Mouse (Mus musculus) MEL (cell line): Measurements from ENCODE around the gene Ensa. TPM values are rescaled to one million over a fixed set of nuclear protein-coding genes. Genes with fewer than 3 reads are reported as not detected.
A peak's percentile ranks its signal among the peaks of the same experiment; 100 is the strongest.

Experiments used
- DNase-seq: peaks from one replicate; pipeline ENCODE4 v3.0.0; 2011; ENCODE audit warnings: low read depth, low spot score
- H3K27ac ChIP-seq: 2 replicates; pipeline ENCODE4 v1.5.1; 2012; ENCODE audit warnings: low read depth, mild to moderate bottlenecking, control low read depth, low read length, moderate library complexity; ENCODE audit not compliant: control insufficient read depth
- H3K27me3 ChIP-seq, 2 experiments: fragments of 150-350 bp in 1 of 2; sonication (generic) in 1 of 2; 2 replicates each; pipeline ENCODE4 v1.6.1; 2012; ENCODE audit warnings: low read length in 2 of 2, mild to moderate bottlenecking in 2 of 2, improper control_type of control experiment in 1 of 2, moderate library complexity in 1 of 2; ENCODE audit not compliant: insufficient read depth in 2 of 2, control insufficient read depth in 1 of 2
- H3K36me3 ChIP-seq, 2 experiments: 2 replicates each; pipeline ENCODE4 v1.6.1; 2012 to 2014; ENCODE audit warnings: low read length in 2 of 2, improper control_type of control experiment in 1 of 2, inconsistent platforms in 1 of 2, mild to moderate bottlenecking in 1 of 2; ENCODE audit not compliant: insufficient read depth in 2 of 2, control insufficient read depth in 1 of 2
- H3K4me1 ChIP-seq, 2 experiments: fragments of 150-350 bp in 1 of 2; sonication (generic) in 1 of 2; 2 replicates each; pipeline ENCODE4 v1.6.1; 2012; ENCODE audit warnings: low read length in 2 of 2, improper control_type of control experiment in 1 of 2, mild to moderate bottlenecking in 1 of 2; ENCODE audit not compliant: insufficient read depth in 2 of 2, control insufficient read depth in 1 of 2
- H3K4me3 ChIP-seq, 2 experiments: fragments of 150-350 bp in 1 of 2; sonication (generic) in 1 of 2; 2 replicates each; pipeline ENCODE4 v1.5.1; 2012; ENCODE audit warnings: low read depth in 2 of 2, low read length in 2 of 2, mild to moderate bottlenecking in 2 of 2, moderate library complexity in 2 of 2, control low read depth in 1 of 2, improper control_type of control experiment in 1 of 2; ENCODE audit not compliant: control insufficient read depth in 1 of 2, insufficient read depth in 1 of 2
- H3K79me2 ChIP-seq: 2 replicates; pipeline ENCODE4 v1.6.1; 2012; ENCODE audit warnings: mild to moderate bottlenecking, low read length, moderate library complexity; ENCODE audit not compliant: control insufficient read depth, poor library complexity, insufficient read depth
- H3K9ac ChIP-seq: 2 replicates; pipeline ENCODE4 v1.6.1; 2012; ENCODE audit warnings: low read depth, mild to moderate bottlenecking, control low read depth, low read length, moderate library complexity; ENCODE audit not compliant: control insufficient read depth, poor library complexity, severe bottlenecking
- H3K9me3 ChIP-seq: fragments of 150-350 bp; sonication (generic); replicated peaks from 2 replicates; pipeline ENCODE4 v1.6.1; 2012; ENCODE audit warnings: mild to moderate bottlenecking, low read length, improper control_type of control experiment, moderate library complexity; ENCODE audit not compliant: insufficient read depth
- CHD1 ChIP-seq: IDR thresholded peaks from 2 replicates; pipeline ENCODE4 v1.6.1; 2012; ENCODE audit warnings: low read depth, mild to moderate bottlenecking, inconsistent platforms, low read length, improper control_type of control experiment
- CTCF ChIP-seq, 3 experiments: IDR thresholded peaks in 2 of 3; conservative IDR thresholded peaks in 1 of 3; 2 replicates each; pipeline ENCODE4 v1.5.1; 2011 to 2012; ENCODE audit warnings: low read length in 3 of 3, low read depth in 2 of 3, mild to moderate bottlenecking in 2 of 3, improper control_type of control experiment in 1 of 3, inconsistent platforms in 1 of 3, mixed read lengths in 1 of 3, moderate library complexity in 1 of 3; ENCODE audit not compliant: control insufficient read depth in 1 of 3, insufficient read depth in 1 of 3, poor library complexity in 1 of 3, severe bottlenecking in 1 of 3
- ELF1 ChIP-seq: IDR thresholded peaks from 2 replicates; pipeline ENCODE4 v1.6.1; 2014; ENCODE audit warnings: low read depth, mild to moderate bottlenecking, inconsistent platforms, low read length, improper control_type of control experiment, moderate library complexity
- ETS1 ChIP-seq: IDR thresholded peaks from 2 replicates; pipeline ENCODE4 v1.6.1; 2012; ENCODE audit warnings: low read depth, mild to moderate bottlenecking, inconsistent platforms, low read length, improper control_type of control experiment, moderate library complexity
- GABPA ChIP-seq: IDR thresholded peaks from 2 replicates; pipeline ENCODE4 v1.6.1; 2012; ENCODE audit warnings: low read depth, mild to moderate bottlenecking, inconsistent platforms, low read length, improper control_type of control experiment, moderate library complexity
- GATA1 ChIP-seq: IDR thresholded peaks from 2 replicates; pipeline ENCODE4 v1.6.1; 2011; ENCODE audit warnings: low read depth, low read length, improper control_type of control experiment
- NRF1 ChIP-seq: IDR thresholded peaks from 2 replicates; pipeline ENCODE4 v1.6.1; 2014; ENCODE audit warnings: low read depth, mild to moderate bottlenecking, inconsistent platforms, low read length, improper control_type of control experiment, moderate library complexity; ENCODE audit not compliant: poor library complexity, insufficient read depth, severe bottlenecking
- POLR2AphosphoS5 ChIP-seq: IDR thresholded peaks from 2 replicates; pipeline ENCODE4 v1.6.1; 2012; ENCODE audit warnings: low read depth, borderline replicate concordance, mild to moderate bottlenecking, inconsistent platforms, low read length, moderate library complexity, mixed read lengths
- USF1 ChIP-seq: IDR thresholded peaks from 2 replicates; pipeline ENCODE4 v1.6.1; 2014; ENCODE audit warnings: low read depth, mild to moderate bottlenecking, inconsistent platforms, low read length, improper control_type of control experiment, moderate library complexity
- USF2 ChIP-seq, 2 experiments: IDR thresholded peaks; 2 replicates each; pipeline ENCODE4 v1.6.1; 2011 to 2012; ENCODE audit warnings: improper control_type of control experiment in 2 of 2, low read length in 2 of 2, borderline replicate concordance in 1 of 2, inconsistent platforms in 1 of 2, low read depth in 1 of 2, mild to moderate bottlenecking in 1 of 2; ENCODE audit not compliant: insufficient read depth in 1 of 2
- ZNF384 ChIP-seq: IDR thresholded peaks from 2 replicates; pipeline ENCODE4 v1.6.1; 2012; ENCODE audit warnings: low read depth, mild to moderate bottlenecking, inconsistent platforms, low read length, improper control_type of control experiment
- polyA plus RNA-seq, 2 experiments: library from polyadenylated mRNA; stranded (reverse) in 1 of 2; unstranded in 1 of 2; fragments of >175 nt in 1 of 2; fragments of >200 nt in 1 of 2; gene quantifications; 2 replicates each; pipeline versions ENCODE4 v1.2.1 to v1.2.4; 2012; ENCODE audit warnings: low replicate concordance in 2 of 2, low read depth in 1 of 2; ENCODE audit not compliant: insufficient read length in 2 of 2, insufficient read depth in 1 of 2, missing spikeins in 1 of 2
- total RNA-seq: library from RNA; depleted of rRNA; stranded (reverse); fragments of 300-350 nt; gene quantifications from 2 replicates; pipeline ENCODE4 v1.2.3, GENCODE M21; 2012

Gene Ensa
- total and polyA plus RNA-seq, 3 experiments, result 85.2 to 90.5 TPM; not detected in 1

DNA sequence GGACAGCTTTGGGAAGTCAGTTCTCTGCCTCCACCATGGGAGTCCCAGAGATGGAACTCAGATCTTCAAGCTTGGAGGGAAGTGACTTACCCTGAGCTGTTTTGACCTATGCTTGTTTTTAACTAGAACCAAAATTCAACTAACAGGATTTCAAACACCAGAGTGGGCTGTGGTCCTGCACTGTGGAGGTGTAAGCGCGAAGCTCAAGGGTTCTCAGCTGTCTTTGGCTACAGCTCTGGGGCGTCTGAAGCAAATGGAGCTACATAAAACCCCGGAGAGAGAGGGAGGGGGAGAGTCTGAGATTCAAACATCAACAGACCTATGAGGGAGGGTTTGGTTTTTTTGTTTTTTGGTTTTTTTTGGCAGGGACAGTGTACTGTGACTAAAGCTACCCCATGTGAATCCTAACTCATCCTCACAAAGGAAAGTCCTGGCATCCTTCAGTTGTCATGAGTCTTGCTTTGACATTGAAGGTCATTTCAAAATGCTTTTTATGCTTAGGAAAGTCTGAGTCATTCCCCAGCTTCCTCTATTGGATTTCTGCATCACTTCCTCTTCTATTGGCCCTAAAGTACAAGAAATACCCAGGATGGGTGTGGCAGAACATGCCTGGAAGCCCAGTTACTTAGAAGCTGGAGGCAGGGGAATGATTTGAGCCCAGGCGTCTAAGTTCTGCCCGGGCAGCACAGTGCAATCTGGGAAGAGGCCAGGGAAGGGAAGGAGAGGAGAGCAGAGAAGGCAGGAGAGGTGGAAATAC, 25.7 kb downstream of the Ensa start (continued):
- TF ChIP-seq GABPA (peak; percentile 66; the same call in 1 of the 2 replicates), USF2 (IDR thresholded peaks at IDR 0.05; ENCODE audit: borderline replicate concordance in 1 of 2, insufficient read depth in 1 of 2, low read depth in 1 of 2, low read length in 2 of 2) (no peak), POLR2AphosphoS5 (no peak), ETS1 (peak; percentile 90)

DNA sequence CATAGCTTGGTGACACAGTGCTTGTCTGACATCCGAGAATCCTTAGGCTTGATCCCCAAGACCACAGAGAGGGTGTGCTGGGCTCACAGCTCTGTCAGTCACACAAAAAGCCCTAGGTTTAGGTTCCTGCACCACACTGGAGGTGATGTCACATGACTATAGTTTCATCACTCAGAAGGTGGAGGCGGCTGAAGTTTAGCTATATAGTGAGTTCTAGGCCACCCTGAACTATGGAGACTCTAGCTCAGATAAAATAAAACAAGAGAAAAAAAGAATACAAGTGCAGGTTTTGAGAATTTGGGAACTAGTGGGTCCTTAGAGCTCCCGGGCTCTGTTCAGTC, 26.2 kb downstream of the Ensa start:
- no peak for DNase-seq
- H3K27me3 ChIP-seq, result no peaks in the 10 kb centered on the region
- H3K4me3 ChIP-seq, result 0 out of 4 replicates have a peak overlapping the region, but pooled peaks of 1 of the 2 experiments have one; percentile 3
- no peaks in the 10 kb centered on the region for H3K9me3 ChIP-seq
- TF ChIP-seq GATA1 (no peak), ZNF384 (no peak), USF1 (peak; percentile 73), CHD1 (0 out of 2 replicates have a peak, but pooled peaks have one; percentile 84), NRF1 (no peak), CTCF (IDR thresholded peaks at IDR 0.05 in 2 of 3, conservative IDR thresholded peaks at IDR 0.05 in 1 of 3; ENCODE audit: control insufficient read depth in 1 of 3, insufficient read depth in 1 of 3, low read depth in 2 of 3, low read length in 3 of 3, poor library complexity in 1 of 3, severe bottlenecking in 1 of 3) (no peak)
- H3K4me1 ChIP-seq, result peaks cover 19 to 36% of the 10 kb centered on the region in 2 experiments
- peak overlapping the region; percentile 16 for H3K9ac ChIP-seq
- H3K79me2 ChIP-seq, result no peaks in the 10 kb centered on the region
- peaks cover 0 to 34% of the 10 kb centered on the region in 2 experiments; a peak in 2 of 4 replicates for H3K36me3 ChIP-seq
- H3K27ac ChIP-seq, result peak overlapping the region; percentile 87

- Histone ChIP-seq H3K79me2 (no peaks in the 10 kb centered on the region), H3K4me3 (no peak overlapping the region), H3K36me3 (peaks cover 0 to 33% of the 10 kb centered on the region in 2 experiments; a peak in 2 of 4 replicates), H3K4me1 (peaks cover 19 to 35% of the 10 kb centered on the region in 2 experiments), H3K9ac (peak overlapping the region; percentile 21), H3K27me3 (no peaks in the 10 kb centered on the region), H3K9me3 (no peaks in the 10 kb centered on the region), H3K27ac (peak overlapping the region; percentile 87)
- TF ChIP-seq ELF1, result no peak
- 0 out of 2 replicates have a peak, but pooled peaks have one; percentile 19 for TF ChIP-seq CHD1
- no peak for DNase-seq
Measured at GRCm38 (mm10) chr3:95651391-95652203, 26.8 kb downstream of the Ensa start.
